Mouse (Mus musculus) lung, adult 18-20 months (tissue): Measurements from ENCODE around the gene Otud7a.
"Not testable (repeated sequence)": the region's sequence is repeated elsewhere in the genome, so short reads cannot be mapped to it uniquely, and the experiment has no call there.

Experiments
- DNase-seq, 2 experiments: peaks; one replicate each; pipeline ENCODE4 v3.0.0; 2022; ENCODE audit warnings: mixed read lengths in 2 of 2

Otud7a gene

DNA sequence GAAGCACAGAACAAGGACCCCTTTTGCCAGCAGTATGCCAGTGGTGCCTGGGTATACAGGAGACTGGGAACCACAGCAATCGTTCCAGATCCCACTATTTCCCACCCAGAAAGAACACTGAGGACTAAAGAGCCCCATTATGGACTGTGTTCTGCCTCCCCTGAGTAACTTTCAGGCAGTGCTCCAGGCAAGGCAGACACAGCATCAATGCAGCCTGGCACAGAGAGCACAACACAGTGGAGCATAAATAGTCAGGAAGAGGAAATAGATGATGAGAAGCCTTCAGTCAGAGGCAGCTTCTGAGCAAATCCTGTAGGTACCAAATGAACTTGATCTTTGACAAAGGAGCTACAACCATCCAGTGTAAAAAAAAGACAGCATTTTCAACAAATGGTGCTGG, 115.1 kb downstream of the Otud7a start:
- DNase-seq = no peak

GRCm38 (mm10) chr7:63583310-63583709, 138.8 kb downstream of the Otud7a start:
- no peak for DNase-seq

GRCm38 (mm10) chr7:63586184-63586870, 141.8 kb downstream of the Otud7a start:
- no peak for DNase-seq

GRCm38 (mm10) chr7:63590305-63590704, 145.8 kb downstream of the Otud7a start:
- no peak for DNase-seq

DNA sequence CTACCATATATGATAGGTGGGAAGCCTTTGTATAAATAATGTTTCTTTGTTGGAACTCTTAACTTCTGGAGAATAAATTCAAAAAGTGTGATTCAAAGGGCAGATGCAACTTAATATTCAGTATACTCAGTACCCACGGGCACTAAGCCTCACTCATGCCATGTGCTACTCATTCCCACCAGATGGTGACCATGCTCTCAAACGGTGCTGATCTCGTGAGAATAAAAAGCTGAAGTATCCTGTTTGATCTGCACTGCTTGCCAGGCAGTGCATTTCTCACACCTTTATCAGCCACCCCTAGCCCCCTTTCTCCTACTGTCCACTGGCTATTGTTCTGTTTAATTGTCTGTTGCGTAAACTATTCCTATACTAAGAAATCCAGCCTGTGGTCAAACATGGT, 146.8 kb downstream of the Otud7a start:
- DNase-seq = no peak

- DNase-seq = no peak
Observed at GRCm38 (mm10) chr7:63592061-63592460, 147.5 kb downstream of the Otud7a start.

- no peak for DNase-seq
Observed at GRCm38 (mm10) chr7:63604827-63605226, 160.3 kb downstream of the Otud7a start.

DNA sequence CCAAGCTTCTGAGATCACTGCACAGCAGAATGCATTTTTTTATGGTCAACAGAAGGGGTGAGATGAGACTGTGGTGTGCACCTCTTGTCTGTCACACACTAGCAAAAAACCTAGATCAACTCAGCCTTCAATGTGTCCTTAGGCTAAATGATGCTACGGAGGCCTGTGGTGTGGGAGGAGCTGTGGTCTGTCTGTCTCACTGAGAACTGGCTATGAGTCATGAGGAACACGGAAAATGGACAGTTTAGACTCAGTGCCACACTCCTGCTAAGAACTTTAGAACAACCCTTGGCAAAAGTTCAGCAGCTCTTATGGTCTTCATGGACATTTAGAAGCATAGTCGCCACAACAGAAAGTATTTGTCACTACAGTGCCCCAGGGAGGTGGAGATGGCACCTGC, 172.5 kb downstream of the Otud7a start:
- DNase-seq = no peak

DNA sequence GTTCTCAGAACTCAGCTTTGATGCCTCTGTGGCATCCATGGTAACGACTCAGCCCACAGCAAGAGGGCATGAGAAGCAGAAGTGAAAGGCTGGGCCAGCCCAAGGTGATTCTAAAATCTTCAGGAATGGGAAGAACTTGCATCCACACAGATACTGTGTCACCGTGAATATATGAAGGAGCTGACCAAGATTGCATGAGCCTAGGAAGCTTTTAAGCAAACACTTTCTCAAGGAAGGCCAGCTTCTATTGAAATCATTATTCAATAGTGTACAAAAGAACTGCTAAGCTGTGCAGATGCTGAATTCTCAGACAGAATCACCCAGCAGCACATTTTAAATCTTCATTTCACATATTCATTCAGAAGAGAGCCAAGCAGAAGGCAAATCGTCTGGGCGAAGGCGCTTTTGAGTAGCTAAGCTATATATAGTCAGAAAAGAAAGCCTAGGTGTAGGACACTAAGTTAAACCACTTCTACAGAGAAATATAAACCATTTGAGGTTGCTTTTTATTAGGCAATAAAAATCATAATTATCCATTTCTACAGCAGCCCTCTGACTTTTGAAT, 176.3 kb downstream of the Otud7a start:
- no peak for DNase-seq

GRCm38 (mm10) chr7:63637651-63638050, 193.1 kb downstream of the Otud7a start:
- DNase-seq = no peak

- no peak for DNase-seq
Observed at GRCm38 (mm10) chr7:63644002-63644401, 199.5 kb downstream of the Otud7a start.

GRCm38 (mm10) chr7:63647136-63647535, 202.6 kb downstream of the Otud7a start:
- DNase-seq = no peak

DNA sequence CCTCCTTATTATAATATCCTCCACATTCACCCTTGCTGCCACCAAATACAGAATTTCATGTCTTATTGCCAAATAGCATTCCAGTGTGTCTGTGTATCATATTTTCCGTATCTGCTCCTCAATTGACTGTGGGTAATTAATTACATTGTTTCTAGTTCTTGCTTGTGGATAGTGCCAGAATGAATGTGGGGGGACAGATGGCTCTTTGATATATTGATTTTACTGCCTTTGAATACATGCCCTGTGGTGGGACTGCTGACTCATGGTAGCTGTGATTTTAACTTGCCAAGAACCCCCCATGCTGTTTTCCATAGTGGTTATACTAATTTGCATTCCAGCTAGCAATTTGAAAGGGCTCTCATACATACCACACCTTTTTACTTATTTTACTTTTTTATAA, 215.7 kb downstream of the Otud7a start:
- DNase-seq = no peak

GRCm38 (mm10) chr7:63662757-63663156, 218.2 kb downstream of the Otud7a start:
- DNase-seq = no peak

GRCm38 (mm10) chr7:63665496-63665895, 220.9 kb downstream of the Otud7a start:
- DNase-seq = no peak

DNA sequence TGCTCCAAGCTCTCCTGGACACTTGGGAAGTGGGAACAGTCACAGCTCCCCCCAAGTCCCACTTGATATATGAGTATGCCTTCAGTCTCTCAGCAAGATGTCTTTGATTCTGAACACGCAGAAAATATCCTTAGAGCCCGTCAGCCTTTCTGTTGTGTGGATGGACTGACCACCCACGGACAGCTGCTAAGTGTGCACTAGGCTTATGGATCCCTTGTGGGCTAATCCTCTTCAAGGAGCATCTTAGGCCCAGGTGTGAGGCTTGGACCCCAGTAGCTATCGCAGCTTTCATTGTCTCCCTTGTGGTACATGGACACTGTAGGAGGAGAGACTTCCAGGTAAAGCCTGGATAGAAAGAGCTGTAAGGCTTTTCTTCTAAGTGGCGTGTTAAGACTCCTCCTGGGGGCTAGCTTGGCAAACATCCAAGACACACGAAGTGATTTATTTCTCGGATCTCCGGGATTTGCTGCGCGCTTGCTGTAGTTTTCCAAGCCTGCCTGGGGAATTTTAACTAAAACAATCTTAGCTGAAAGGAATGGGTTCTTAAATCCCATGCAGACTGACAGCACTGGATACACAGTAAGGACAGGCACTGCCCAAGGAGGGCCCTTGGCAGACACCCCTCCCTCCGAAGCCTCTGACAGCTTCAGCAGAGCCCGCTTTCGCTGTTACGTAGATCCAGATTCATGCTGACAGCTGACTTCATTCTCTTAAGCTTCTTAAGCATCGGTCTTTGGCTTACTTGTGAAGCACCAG, 223.6 kb downstream of the Otud7a start:
- DNase-seq = no peak

- no peak for DNase-seq
Observed at GRCm38 (mm10) chr7:63668951-63669350, 224.4 kb downstream of the Otud7a start.

GRCm38 (mm10) chr7:63670911-63671310, 226.4 kb downstream of the Otud7a start:
- not testable (repeated sequence) for DNase-seq

GRCm38 (mm10) chr7:63671904-63672303, 227.4 kb downstream of the Otud7a start:
- peak; percentile 10 to 19 for DNase-seq

- DNase-seq = no peak
Observed at GRCm38 (mm10) chr7:63676631-63677030, 232.1 kb downstream of the Otud7a start.

GRCm38 (mm10) chr7:63677149-63677548, 232.6 kb downstream of the Otud7a start:
- no peak for DNase-seq

- no peak for DNase-seq
Observed at GRCm38 (mm10) chr7:63687056-63687455, 242.5 kb downstream of the Otud7a start.

GRCm38 (mm10) chr7:63697921-63698320, 253.4 kb downstream of the Otud7a start:
- no peak for DNase-seq

- DNase-seq = no peak
Observed at GRCm38 (mm10) chr7:63717903-63718302, 273.4 kb downstream of the Otud7a start.
